ENCODE assay signal across 10 mouse cellular contexts in genomic region chr5:35861456-35861855, GRCm38 (mm10).
"Had no signal": no experiment of that assay in that cellular context is flagged by ENCODE, and none has a peak within 500 bp of the region (broad histone marks: within the 10 kb centered on the region; RNA-seq: fewer than 3 reads in every experiment).

No protein-coding gene starts in this region.

- DNase-seq: lung, adult 18-20 months; lung, embryonic 14.5 days; lung, postnatal 10 days; lung, postnatal 4 days; midbrain, embryonic 14.5 days; right cerebral cortex, postnatal 14 days; spleen, adult 18-20 months; thymus, adult 18-20 months; thymus, postnatal 14 days; thymus, postnatal 36 days had no signal
